Mouse (Mus musculus) kidney, postnatal 36 days (tissue): ENCODE results near the gene Fxyd1.

Experiments
- DNase-seq, 2 experiments: peaks; one replicate each; pipeline ENCODE4 v3.0.0; 2021 to 2022; ENCODE audit warnings: mixed read lengths in 2 of 2

Fxyd1 gene

GRCm38 (mm10) chr7:31057071-31057470 lies at the start of gene Fxyd1:
Fxyd1 (minus strand) TSS chr7:31057199.
- no peak for DNase-seq

DNA sequence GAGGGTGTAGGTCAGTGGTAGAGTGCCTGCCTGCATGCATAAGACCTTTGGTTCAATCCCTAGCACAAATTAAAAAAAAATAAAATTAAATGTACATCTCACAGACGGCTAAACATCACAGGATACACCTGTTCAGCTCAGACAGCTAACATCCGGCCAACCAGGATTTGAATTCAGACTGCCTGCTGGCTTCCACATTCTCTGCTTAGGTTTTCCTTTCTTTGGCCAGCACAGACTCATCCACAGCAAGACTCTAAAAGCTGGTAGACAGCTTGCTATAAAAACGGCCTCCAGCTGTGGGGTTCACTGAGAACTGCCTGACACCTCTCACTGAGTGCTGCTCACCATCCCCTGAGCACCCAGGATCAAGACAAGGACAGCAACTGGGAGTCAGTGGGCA lies 49.2 kb upstream of the Fxyd1 start:
- DNase-seq = no peak

DNA sequence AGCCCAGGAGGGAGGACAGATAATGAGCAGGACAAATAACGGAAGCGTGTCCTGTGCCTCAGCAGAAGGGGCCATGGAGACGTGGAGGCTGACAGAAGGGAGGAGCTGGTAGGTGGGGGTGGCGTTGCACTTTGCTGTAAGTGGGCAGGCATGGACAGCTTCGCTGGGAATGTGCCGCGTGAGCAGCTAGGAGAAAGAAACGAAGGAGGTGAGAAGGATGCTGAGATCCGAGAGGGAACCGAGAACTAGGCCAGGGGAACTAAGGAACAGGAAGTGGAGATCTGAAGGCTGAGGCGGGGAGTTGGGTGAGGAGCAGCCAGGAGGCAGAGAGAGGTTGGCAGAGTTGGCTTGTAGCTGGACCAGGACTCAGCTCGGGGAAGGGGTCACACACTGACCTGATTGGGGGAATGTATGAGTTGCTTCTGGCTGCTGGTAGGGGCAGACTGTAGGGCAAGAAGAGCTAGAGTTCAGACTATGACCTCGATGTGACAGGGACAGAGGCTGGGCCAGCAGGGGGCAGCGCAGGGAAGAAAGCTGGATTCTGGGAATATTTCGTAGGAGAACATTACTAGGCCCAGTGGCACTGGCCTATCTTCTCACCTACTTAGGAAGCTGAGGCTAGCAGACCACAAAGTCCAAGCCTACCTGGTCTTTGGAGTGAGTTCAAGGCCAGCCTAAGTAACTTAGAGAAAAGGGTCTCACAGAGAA lies 48.2 kb upstream of the Fxyd1 start:
- DNase-seq = peak; percentile 72 to 89

DNA sequence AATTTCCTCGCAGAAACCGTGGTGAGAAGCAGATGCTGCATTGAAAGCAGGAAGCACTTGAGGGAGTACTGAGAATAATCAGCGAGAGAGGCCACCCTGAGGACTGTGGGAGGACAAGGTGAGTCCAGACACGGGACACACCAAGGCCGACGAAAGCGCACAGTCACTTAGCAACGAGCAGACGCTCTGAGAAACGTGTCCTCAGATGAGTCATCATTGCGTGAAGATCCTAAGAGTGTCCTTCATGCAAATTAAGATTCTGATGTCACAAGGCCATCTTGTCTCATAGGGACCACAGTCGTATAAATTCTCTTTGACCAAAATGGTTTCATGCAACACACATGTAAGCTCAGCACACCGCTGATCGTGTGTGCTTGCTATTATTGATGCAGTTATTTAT lies 43.8 kb upstream of the Fxyd1 start:
- DNase-seq = no peak

- DNase-seq = no peak
Observed at GRCm38 (mm10) chr7:31099612-31099982, 42.6 kb upstream of the Fxyd1 start.

- peak in 1 of 2 experiments; percentile 63 for DNase-seq
Observed at GRCm38 (mm10) chr7:31098697-31099611, 42.0 kb upstream of the Fxyd1 start.

DNA sequence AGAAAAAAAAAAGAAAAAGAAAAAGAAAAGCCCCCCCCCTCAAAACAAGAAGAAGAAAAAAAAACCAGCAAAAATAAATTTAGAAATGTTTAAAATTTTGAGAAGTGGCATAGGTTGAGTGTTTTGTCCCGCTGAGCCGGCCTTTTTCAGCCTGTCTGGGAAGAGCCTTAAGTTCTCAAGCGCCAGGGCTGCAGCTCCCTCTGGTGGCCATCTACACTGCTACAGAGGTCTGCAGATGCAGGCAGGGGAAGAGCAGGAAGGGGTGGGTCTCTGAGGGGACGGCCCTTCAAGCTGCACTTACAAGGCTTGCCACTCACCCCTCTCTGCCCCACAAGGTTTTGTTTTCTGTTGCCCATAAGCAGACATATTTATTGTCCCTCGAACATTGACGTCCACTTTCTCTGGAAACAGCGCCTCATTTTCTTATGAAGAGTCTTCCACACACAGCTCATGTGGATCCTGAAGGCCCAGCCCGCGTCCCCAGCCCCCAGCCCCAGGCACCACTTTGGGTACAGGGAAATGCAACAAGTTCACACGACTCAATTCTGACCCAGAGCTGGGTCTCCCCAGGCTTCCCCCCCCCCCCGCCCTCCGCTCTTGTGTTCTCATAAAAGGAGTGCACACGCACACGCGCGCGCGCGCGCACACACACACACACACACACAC lies 40.7 kb upstream of the Fxyd1 start:
- peak; percentile 94 to 98 for DNase-seq

GRCm38 (mm10) chr7:31096892-31097564 lies 40.0 kb upstream of the Fxyd1 start:
- DNase-seq = no peak

DNA sequence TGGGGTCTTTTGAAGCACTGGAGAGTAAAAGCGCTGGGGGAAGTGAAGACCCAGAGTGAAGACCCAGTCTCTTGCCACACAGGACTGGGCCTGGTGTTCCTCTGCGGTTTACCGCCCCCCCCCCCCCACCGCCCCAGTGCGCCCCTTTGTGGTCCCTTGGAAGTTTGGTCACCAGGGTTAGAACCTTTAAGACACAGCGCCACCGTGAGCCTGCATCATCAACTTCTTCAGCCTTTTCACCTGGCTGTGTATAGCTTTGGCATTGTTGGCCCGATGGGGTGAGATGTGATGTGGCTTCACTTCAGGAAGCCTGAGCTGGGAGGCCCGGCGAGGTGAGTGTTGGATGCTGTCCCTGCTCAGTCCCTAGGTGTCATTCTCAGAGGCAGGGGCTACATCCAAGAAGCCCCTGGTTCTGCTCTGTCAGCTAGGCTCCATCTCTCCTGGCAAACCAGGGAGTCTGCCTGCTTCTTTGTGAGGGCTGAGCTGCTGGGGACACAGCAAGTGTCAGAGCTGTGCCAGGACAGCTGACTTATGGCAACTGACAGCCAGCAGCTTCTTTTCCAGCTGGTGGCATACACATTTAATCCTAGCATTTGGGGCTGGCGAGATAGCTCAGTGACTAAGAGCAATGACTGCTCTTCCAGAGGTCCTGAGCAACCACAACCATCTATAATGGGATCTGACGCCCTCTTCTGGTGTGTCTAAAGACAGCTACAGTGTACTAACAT lies 37.9 kb upstream of the Fxyd1 start:
- DNase-seq = no peak

GRCm38 (mm10) chr7:31089721-31090120 lies 32.7 kb upstream of the Fxyd1 start:
- DNase-seq = no peak

DNA sequence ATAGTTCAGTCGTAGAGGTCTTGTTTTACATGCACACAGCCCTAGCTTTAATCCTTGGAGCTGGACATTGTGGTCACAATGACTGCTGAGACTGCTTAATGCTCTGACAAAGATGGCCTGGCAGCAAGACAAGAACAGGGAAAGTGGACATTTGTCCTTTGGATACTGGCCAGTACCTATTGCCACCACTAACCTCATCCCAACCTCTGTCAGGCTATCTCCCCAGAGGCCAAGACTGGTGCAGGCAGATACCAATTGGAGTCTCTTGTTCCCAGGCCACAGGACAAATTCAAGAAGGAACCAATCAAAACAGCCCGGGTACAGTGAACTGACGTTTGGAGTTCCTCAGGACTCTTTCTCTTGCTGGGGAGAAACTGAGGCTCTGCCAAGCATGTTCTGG lies 31.2 kb upstream of the Fxyd1 start:
- DNase-seq = no peak

DNA sequence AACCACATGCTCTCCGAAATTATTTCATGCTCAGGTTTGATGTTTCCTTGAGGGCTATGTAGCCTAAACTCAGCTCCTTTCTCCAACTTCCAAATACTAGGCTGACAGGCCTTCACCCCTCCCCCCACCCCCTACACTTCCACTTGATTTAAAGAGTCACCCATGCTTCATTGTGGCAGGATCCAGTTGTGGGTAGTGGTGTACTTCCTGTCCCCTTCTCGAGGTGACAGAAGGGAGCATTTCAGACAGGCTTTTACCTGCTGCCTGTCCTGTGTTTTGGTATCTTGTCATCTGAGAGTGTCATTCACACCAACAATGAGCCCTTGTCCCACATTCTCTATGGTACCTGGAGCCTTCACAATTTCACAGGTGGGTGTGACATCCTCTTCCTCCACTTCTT lies 30.3 kb upstream of the Fxyd1 start:
- no peak for DNase-seq

- no peak for DNase-seq
Observed at GRCm38 (mm10) chr7:31086175-31086755, 29.3 kb upstream of the Fxyd1 start.

- DNase-seq = peak; percentile 50 to 54
Observed at GRCm38 (mm10) chr7:31085171-31085570, 28.2 kb upstream of the Fxyd1 start.

DNA sequence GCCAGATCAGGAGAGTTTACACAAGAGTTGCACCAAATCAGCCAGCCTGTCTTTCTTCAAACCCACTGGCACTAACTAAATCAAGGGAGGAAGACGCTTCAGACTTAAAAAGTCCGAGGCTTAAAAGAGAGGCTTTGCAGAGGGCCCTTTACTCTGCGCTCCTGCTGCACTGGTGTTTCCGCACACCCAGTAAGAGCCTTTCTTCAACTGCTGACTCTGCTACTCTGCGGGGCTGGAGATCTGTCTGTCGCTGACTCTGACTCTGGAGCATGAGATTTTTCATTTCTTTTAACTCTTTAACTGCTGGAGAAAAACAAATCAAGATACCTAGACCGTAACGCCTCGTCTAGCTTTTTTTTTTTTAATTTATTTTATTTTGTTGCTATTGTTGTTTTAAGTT lies 27.1 kb upstream of the Fxyd1 start:
- no peak for DNase-seq

GRCm38 (mm10) chr7:31082831-31083588 lies 26.0 kb upstream of the Fxyd1 start:
- DNase-seq = peak; percentile 37 to 43

GRCm38 (mm10) chr7:31082106-31082505 lies 25.1 kb upstream of the Fxyd1 start:
- no peak for DNase-seq

DNA sequence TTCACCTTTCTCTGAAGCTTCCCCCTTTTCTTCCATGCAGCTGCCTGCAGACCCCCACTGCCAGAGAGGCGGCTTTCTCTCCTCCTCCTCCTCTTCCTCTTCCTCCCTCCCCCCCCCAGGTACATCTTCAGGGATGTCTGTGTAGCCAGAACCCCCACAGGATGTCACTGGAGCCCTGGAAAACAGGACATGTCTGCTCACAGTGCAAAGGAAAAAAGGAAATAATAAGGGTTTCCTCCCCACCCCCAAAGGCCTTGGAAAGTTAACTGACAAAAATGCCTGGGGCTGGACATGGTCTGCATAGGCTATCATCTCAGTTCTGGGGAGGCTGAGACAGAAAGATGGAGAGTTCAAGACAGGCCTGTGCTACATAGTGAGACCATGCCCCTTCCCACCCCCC lies 24.1 kb upstream of the Fxyd1 start:
- DNase-seq = no peak

DNA sequence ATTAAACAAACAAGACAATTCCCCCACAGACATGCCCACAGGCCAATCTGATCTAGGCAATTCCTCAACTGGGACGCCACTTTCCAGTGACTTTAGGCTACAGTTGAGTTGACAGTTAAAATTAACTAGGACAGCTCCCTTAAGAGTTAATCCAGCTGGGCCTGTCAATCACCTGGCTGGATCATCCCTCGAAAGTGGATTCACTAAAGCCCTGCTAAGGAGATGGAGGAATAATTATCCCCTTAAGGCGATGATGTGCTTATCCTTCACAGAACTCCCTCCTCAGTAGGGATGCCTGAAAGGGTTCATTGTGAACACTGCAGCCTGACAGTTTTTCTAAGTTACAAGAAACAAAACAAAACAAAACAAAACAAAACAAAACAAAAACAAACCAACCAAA lies 23.6 kb upstream of the Fxyd1 start:
- DNase-seq = no peak

GRCm38 (mm10) chr7:31079670-31080069 lies 22.7 kb upstream of the Fxyd1 start:
- no peak for DNase-seq

DNA sequence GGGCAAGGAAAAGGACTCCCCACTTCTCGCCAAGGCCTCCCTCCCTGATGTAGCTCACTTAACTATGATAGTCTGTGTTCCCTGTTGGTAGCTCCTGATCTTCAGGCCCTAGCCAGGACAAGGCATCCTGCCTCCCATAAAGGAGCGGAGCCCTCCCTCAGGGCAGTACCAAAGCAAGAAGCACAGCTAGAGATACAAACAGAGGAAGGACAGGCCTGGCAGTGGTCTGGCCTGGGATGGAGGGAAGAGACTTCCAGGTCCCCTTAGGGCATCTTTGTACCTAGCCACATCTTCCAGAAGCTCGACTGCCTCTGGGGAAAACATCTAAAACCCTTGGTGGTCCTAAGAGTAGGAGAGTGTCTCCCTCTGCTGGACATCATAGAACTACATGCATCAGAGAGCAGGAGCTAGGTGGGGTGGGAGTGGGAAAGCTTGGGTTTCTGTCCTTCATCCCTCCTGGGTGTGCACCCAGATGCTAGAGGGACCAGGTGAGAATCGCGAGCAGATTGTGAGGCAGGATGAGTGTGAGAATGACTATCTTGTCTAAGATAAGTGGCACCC lies 21.0 kb upstream of the Fxyd1 start:
- no peak for DNase-seq
